Mouse (Mus musculus) kidney, embryonic 14.5 days (tissue): ENCODE results near the gene Gsdme. TPM values are rescaled to one million over a fixed set of nuclear protein-coding genes. Genes with fewer than 3 reads are reported as not detected.
A peak's percentile ranks its signal among the peaks of the same experiment; 100 is the strongest.

Source experiments
- ATAC-seq: fragments of 200-750 bp; cut with Nextera tagmentation; 2 replicates; pipeline ENCODE4 v1.8.0; 2017; ENCODE audit warnings: moderate number of reproducible peaks, mild to moderate bottlenecking, moderate TSS enrichment, moderate library complexity; ENCODE audit not compliant: low FRiP score, low TSS enrichment
- H3K27ac ChIP-seq: fragments of 300-500 bp; sonication (generic); 2 replicates; pipeline ENCODE4 v1.5.1; 2014; ENCODE audit warnings: low read depth, mild to moderate bottlenecking, low read length, moderate library complexity, mixed read lengths
- H3K27me3 ChIP-seq: fragments of 300-500 bp; sonication (generic); 2 replicates; pipeline ENCODE4 v1.6.1; 2014; ENCODE audit warnings: mild to moderate bottlenecking, low read length; ENCODE audit not compliant: control insufficient read depth, insufficient read depth
- H3K36me3 ChIP-seq: fragments of 300-500 bp; sonication (generic); 2 replicates; pipeline ENCODE4 v1.6.1; 2014; ENCODE audit warnings: low read length, mixed read lengths; ENCODE audit not compliant: control insufficient read depth, insufficient read depth
- H3K4me1 ChIP-seq: fragments of 300-500 bp; sonication (generic); 2 replicates; pipeline ENCODE4 v1.6.1; 2014; ENCODE audit warnings: low read length, mixed read lengths; ENCODE audit not compliant: control insufficient read depth, insufficient read depth
- H3K4me2 ChIP-seq: fragments of 300-500 bp; sonication (generic); replicated peaks from 2 replicates; pipeline ENCODE4 v1.6.1; 2014; ENCODE audit warnings: low read depth, mild to moderate bottlenecking, low read length
- H3K4me3 ChIP-seq: fragments of 300-500 bp; sonication (generic); 2 replicates; pipeline ENCODE4 v1.5.1; 2014; ENCODE audit warnings: mild to moderate bottlenecking, low read length
- H3K9ac ChIP-seq: fragments of 300-500 bp; sonication (generic); 2 replicates; pipeline ENCODE4 v1.6.1; 2014; ENCODE audit warnings: low read depth, mild to moderate bottlenecking, low read length, moderate library complexity
- H3K9me3 ChIP-seq: fragments of 300-500 bp; sonication (generic); 2 replicates; pipeline ENCODE4 v1.6.1; 2016; ENCODE audit warnings: low read length; ENCODE audit not compliant: control insufficient read depth
- WGBS: fragments of 180-500 bp; shearing (Covaris S2); extraction: QIAGEN DNeasy Blood & Tissue Kit; methylation state at CpG from one replicate; pipeline ENCODE4 v1.1.7; 2014; 5-methylcytosine and 5-hydroxymethylcytosine counted together
- polyA plus RNA-seq: library from polyadenylated mRNA; unstranded; fragments of >200 nt; fragmentation: Nextera tagmentation; extraction: Ambion mirVana; gene quantifications from 2 replicates; pipeline ENCODE4 v1.2.1, GENCODE M21; 2014

Gsdme gene
- polyA plus RNA-seq, 1 experiment from 2014 or later, result 65.6 TPM

DNA sequence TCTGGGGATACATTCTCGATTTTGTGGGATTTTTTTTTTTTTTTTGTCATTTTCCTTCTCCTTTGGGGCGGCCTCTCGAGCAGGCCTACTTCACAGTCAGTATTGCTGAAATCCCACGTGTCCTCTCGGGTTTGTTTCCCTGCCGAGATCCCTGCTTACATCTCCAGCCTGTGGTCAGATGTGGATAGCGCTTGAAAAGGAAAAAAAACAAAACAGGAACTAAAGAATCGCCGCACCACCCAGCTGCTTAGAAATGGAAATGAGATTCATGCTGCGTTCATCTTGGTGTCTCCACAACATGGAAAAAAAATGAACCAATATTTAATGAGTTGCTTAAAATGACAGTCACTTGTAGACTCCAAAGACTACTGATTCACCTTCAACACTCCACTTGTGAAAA is 31.5 kb upstream of the Gsdme start:
- H3K27ac ChIP-seq, result no peak overlapping the region
- no peaks in the 10 kb centered on the region for H3K9me3 ChIP-seq
- WGBS, result 87% methylated on average over 10 of the region's 10 CpGs
- no peaks in the 10 kb centered on the region for H3K4me1 ChIP-seq
- no peak overlapping the region for H3K4me3 ChIP-seq
- no peak overlapping the region for H3K4me2 ChIP-seq
- no peaks in the 10 kb centered on the region for H3K36me3 ChIP-seq
- no peaks in the 10 kb centered on the region for H3K27me3 ChIP-seq
- no peak for ATAC-seq
- no peak overlapping the region for H3K9ac ChIP-seq

GRCm38 (mm10) chr6:50294128-50294527 is 30.5 kb upstream of the Gsdme start:
- Histone ChIP-seq H3K9me3 (no peaks in the 10 kb centered on the region), H3K4me2 (no peak overlapping the region), H3K4me1 (no peaks in the 10 kb centered on the region), H3K9ac (no peak overlapping the region), H3K36me3 (no peaks in the 10 kb centered on the region), H3K27ac (no peak overlapping the region), H3K4me3 (no peak overlapping the region), H3K27me3 (no peaks in the 10 kb centered on the region)
- WGBS, result 27% methylated on average over 1 of the region's 1 CpGs
- peak; percentile 71 for ATAC-seq

DNA sequence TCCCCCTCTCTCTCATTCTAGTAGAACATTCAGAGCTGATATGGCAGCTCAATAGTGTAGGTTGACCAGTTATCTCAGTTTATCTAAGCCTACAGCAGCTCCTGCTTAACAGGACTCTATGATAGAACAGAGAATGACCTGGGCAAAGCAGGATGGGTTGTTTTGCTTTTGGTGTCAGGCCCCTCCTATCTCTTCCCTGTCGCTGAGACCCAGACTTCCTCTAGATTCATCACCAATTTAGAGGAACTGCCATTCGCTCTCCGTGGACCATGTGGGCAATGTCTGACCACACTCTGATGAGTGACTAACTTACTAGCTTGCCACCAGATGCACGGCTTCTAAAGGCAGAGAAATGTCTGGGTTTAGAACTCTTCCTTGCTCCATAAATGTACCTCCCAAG is 28.0 kb upstream of the Gsdme start:
- ATAC-seq, result no peak

GRCm38 (mm10) chr6:50286881-50287280 is 23.2 kb upstream of the Gsdme start:
- Histone ChIP-seq H3K4me1 (no peaks in the 10 kb centered on the region), H3K9me3 (0 out of 2 replicates have a peak, but pooled peaks cover 3% of the 10 kb centered on the region), H3K9ac (no peak overlapping the region), H3K36me3 (no peaks in the 10 kb centered on the region), H3K27me3 (no peaks in the 10 kb centered on the region), H3K4me2 (no peak overlapping the region), H3K4me3 (no peak overlapping the region), H3K27ac (no peak overlapping the region)
- 94% methylated on average over 3 of the region's 3 CpGs for WGBS
- ATAC-seq, result no peak

More for the DNA sequence above, 28.0 kb upstream of the Gsdme start:
- Histone ChIP-seq H3K27ac (no peak overlapping the region), H3K27me3 (no peaks in the 10 kb centered on the region), H3K4me1 (no peaks in the 10 kb centered on the region), H3K9me3 (no peaks in the 10 kb centered on the region), H3K9ac (no peak overlapping the region), H3K4me3 (no peak overlapping the region), H3K4me2 (no peak overlapping the region), H3K36me3 (no peaks in the 10 kb centered on the region)
- 82% methylated on average over 4 of the region's 4 CpGs for WGBS

DNA sequence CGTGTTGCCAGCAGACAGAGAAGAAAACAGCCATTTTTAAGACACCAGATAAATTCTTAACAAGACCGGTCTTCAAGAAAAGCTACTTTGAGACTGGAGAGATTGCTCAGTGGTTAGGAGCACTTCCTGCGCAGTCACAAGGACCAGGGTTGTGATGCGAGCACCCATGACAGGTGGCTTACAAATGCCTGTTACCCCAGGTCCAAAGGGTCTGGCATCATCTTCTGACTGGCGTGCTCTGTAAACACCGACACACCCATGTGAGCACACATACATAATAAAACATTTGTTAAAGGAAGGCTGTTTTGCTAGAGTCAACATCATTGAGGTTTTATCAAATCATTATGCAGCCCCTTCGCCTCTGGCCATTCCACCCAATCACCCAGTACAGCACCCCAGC is 16.0 kb upstream of the Gsdme start:
- H3K27ac ChIP-seq, result no peak overlapping the region
- H3K9ac ChIP-seq, result no peak overlapping the region
- H3K4me3 ChIP-seq, result no peak overlapping the region
- H3K27me3 ChIP-seq, result no peaks in the 10 kb centered on the region
- H3K4me1 ChIP-seq, result no peaks in the 10 kb centered on the region
- H3K36me3 ChIP-seq, result no peaks in the 10 kb centered on the region
- no peak overlapping the region for H3K4me2 ChIP-seq
- whole genome bisulfite sequencing, result 89% methylated on average over 7 of the region's 7 CpGs
- no peak for ATAC-seq
- no peaks in the 10 kb centered on the region for H3K9me3 ChIP-seq

GRCm38 (mm10) chr6:50273947-50274346 is 10.3 kb upstream of the Gsdme start:
- no peak overlapping the region for H3K27ac ChIP-seq
- H3K9ac ChIP-seq, result no peak overlapping the region
- no peaks in the 10 kb centered on the region for H3K27me3 ChIP-seq
- H3K36me3 ChIP-seq, result no peaks in the 10 kb centered on the region
- ATAC-seq, result no peak
- no peak overlapping the region for H3K4me3 ChIP-seq
- 82% methylated on average over 4 of the region's 4 CpGs for WGBS
- no peaks in the 10 kb centered on the region for H3K9me3 ChIP-seq
- no peak overlapping the region for H3K4me2 ChIP-seq
- H3K4me1 ChIP-seq, result no peaks in the 10 kb centered on the region

DNA sequence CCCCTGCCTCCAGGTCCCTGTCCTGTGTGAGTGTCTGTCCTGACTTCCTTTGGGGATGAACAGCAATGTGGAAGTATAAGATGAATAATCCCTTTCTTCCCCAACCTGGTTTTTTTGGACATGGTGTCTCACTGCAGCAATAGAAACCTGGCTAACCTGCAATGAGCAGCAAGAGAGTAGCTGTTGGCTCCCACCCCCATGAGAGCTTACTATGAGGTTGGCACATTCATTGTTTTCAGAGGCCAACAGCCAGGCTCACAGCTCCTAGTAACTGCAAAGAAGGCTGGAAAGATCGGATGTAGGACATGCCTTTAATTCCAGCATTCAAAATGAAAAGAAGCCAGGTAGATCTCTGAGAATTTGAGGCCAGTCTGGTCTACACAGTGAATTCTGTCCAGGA is 9.8 kb upstream of the Gsdme start:
- H3K9ac ChIP-seq, result no peak overlapping the region
- no peak overlapping the region for H3K4me2 ChIP-seq
- no peak for ATAC-seq
- H3K27ac ChIP-seq, result no peak overlapping the region
- no peaks in the 10 kb centered on the region for H3K4me1 ChIP-seq
- no peaks in the 10 kb centered on the region for H3K27me3 ChIP-seq
- 81% methylated on average over 1 of the region's 1 CpGs for WGBS
- no peak overlapping the region for H3K4me3 ChIP-seq
- H3K36me3 ChIP-seq, result no peaks in the 10 kb centered on the region
- H3K9me3 ChIP-seq, result no peaks in the 10 kb centered on the region

- H3K4me1 ChIP-seq, result peaks cover 13% of the 10 kb centered on the region
- peak overlapping the region; percentile 49; the same call in 1 of the 2 replicates for H3K9ac ChIP-seq
- peak overlapping the region; percentile 39; the same call in 1 of the 2 replicates for H3K4me3 ChIP-seq
These were observed 1.4 kb downstream of the Gsdme start for GRCm38 (mm10) chr6:50262310-50262709.

GRCm38 (mm10) chr6:50261922-50262261 is 1.8 kb downstream of the Gsdme start:
- Histone ChIP-seq H3K36me3 (no peaks in the 10 kb centered on the region), H3K27ac (no peak overlapping the region), H3K9me3 (no peaks in the 10 kb centered on the region), H3K4me2 (peak overlapping the region; percentile 75), H3K4me1 (peaks cover 13% of the 10 kb centered on the region), H3K27me3 (no peaks in the 10 kb centered on the region), H3K9ac (peak overlapping the region; percentile 49), H3K4me3 (peak overlapping the region; percentile 39)
- 0% methylated on average over 6 of the region's 6 CpGs for WGBS
- peak; percentile 63 for ATAC-seq

More at GRCm38 (mm10) chr6:50262310-50262709, 1.4 kb downstream of the Gsdme start:
- peak; percentile 38; the same call in 1 of the 2 replicates for ATAC-seq
- Histone ChIP-seq H3K27ac (no peak overlapping the region), H3K9me3 (no peaks in the 10 kb centered on the region), H3K36me3 (no peaks in the 10 kb centered on the region), H3K27me3 (no peaks in the 10 kb centered on the region), H3K4me2 (peak overlapping the region; percentile 75)
- 27% methylated on average over 7 of the region's 7 CpGs for WGBS
